Mouse (Mus musculus): ENCODE results near the gene Lrpprc.
"Not testable (repeated sequence)": the region's sequence is repeated elsewhere in the genome, so short reads cannot be mapped to it uniquely, and the experiment has no call there.

The Lrpprc gene

GRCm38 (mm10) chr17:84790447-84791098 is at the start of gene Lrpprc:
Gene Lrpprc (minus strand): TSS chr17:84790789.
- peak; percentile 92 for DNase-seq (ENCODE audit: low spot score in 2 of 2)

GRCm38 (mm10) chr17:84837780-84838179 is 47.2 kb upstream of the Lrpprc start:
- DNase-seq (ENCODE audit: low spot score in 2 of 2) = peak; percentile 39 to 41

GRCm38 (mm10) chr17:84835249-84835648 is 44.7 kb upstream of the Lrpprc start:
- no peak for DNase-seq (ENCODE audit: low spot score in 2 of 2)

GRCm38 (mm10) chr17:84832346-84832745 is 41.8 kb upstream of the Lrpprc start:
- DNase-seq (ENCODE audit: low spot score in 2 of 2) = no peak

- no peak for DNase-seq (ENCODE audit: low spot score in 2 of 2)
These were observed 37.7 kb upstream of the Lrpprc start for GRCm38 (mm10) chr17:84828301-84828700.

GRCm38 (mm10) chr17:84820603-84821002 is 30.0 kb upstream of the Lrpprc start:
- DNase-seq (ENCODE audit: low spot score in 2 of 2) = no peak

GRCm38 (mm10) chr17:84818390-84818789 is 27.8 kb upstream of the Lrpprc start:
- DNase-seq (ENCODE audit: low spot score in 2 of 2) = no peak

- no peak for DNase-seq (ENCODE audit: low spot score in 2 of 2)
These were observed 25.4 kb upstream of the Lrpprc start for GRCm38 (mm10) chr17:84816014-84816461.

- DNase-seq (ENCODE audit: low spot score in 2 of 2) = no peak
These were observed 24.3 kb upstream of the Lrpprc start for GRCm38 (mm10) chr17:84814905-84815304.

- DNase-seq (ENCODE audit: low spot score in 2 of 2) = not testable (repeated sequence)
These were observed 23.6 kb upstream of the Lrpprc start for GRCm38 (mm10) chr17:84814192-84814591.

- no peak for DNase-seq (ENCODE audit: low spot score in 2 of 2)
These were observed 1.4 kb upstream of the Lrpprc start for GRCm38 (mm10) chr17:84792006-84792405.

- DNase-seq (ENCODE audit: low spot score in 2 of 2) = no peak
These were observed 567 bp upstream of the Lrpprc start for GRCm38 (mm10) chr17:84791156-84791555.

- peak; percentile 5 to 12 for DNase-seq (ENCODE audit: low spot score in 2 of 2)
These were observed 546 bp downstream of the Lrpprc start for GRCm38 (mm10) chr17:84790043-84790442.

- no peak for DNase-seq (ENCODE audit: low spot score in 2 of 2)
These were observed 2.0 kb downstream of the Lrpprc start for GRCm38 (mm10) chr17:84788376-84789125.

GRCm38 (mm10) chr17:84787477-84787876 is 3.1 kb downstream of the Lrpprc start:
- DNase-seq (ENCODE audit: low spot score in 2 of 2) = no peak

GRCm38 (mm10) chr17:84786911-84787310 is 3.7 kb downstream of the Lrpprc start:
- no peak for DNase-seq (ENCODE audit: low spot score in 2 of 2)

GRCm38 (mm10) chr17:84785176-84785575 is 5.4 kb downstream of the Lrpprc start:
- DNase-seq (ENCODE audit: low spot score in 2 of 2) = no peak

GRCm38 (mm10) chr17:84783491-84783890 is 7.1 kb downstream of the Lrpprc start:
- no peak for DNase-seq (ENCODE audit: low spot score in 2 of 2)

GRCm38 (mm10) chr17:84780321-84780720 is 10.3 kb downstream of the Lrpprc start:
- no peak for DNase-seq (ENCODE audit: low spot score in 2 of 2)

GRCm38 (mm10) chr17:84778477-84778978 is 12.1 kb downstream of the Lrpprc start:
- no peak for DNase-seq (ENCODE audit: low spot score in 2 of 2)

GRCm38 (mm10) chr17:84776362-84777000 is 14.1 kb downstream of the Lrpprc start:
- no peak for DNase-seq (ENCODE audit: low spot score in 2 of 2)

GRCm38 (mm10) chr17:84775291-84775690 is 15.3 kb downstream of the Lrpprc start:
- DNase-seq (ENCODE audit: low spot score in 2 of 2) = no peak
